Mouse (Mus musculus) splenic B cell, adult 2 months (primary cell): Measurements from ENCODE around the gene Dmap1.

Experiments
- DNase-seq: peaks from one replicate; pipeline ENCODE4 v3.0.0-alpha.2; 2011; ENCODE audit warnings: low read depth, low spot score
- H3K27me3 ChIP-seq: 2 replicates; pipeline ENCODE4 v1.6.1; 2012; ENCODE audit warnings: mild to moderate bottlenecking, low read length, moderate library complexity, mixed read lengths; ENCODE audit not compliant: control insufficient read depth, poor library complexity, insufficient read depth, severe bottlenecking
- H3K36me3 ChIP-seq: 2 replicates; pipeline ENCODE4 v1.6.1; 2012; ENCODE audit warnings: mild to moderate bottlenecking, low read length, moderate library complexity, mixed read lengths; ENCODE audit not compliant: control insufficient read depth, poor library complexity, insufficient read depth, severe bottlenecking

The Dmap1 gene

GRCm38 (mm10) chr4:117666054-117666453, 16.0 kb downstream of the Dmap1 start:
- H3K36me3 ChIP-seq, result no peaks in the 10 kb centered on the region
- DNase-seq, result no peak
- no peaks in the 10 kb centered on the region for H3K27me3 ChIP-seq

GRCm38 (mm10) chr4:117665531-117665930, 16.5 kb downstream of the Dmap1 start:
- DNase-seq, result no peak
- no peaks in the 10 kb centered on the region for H3K36me3 ChIP-seq
- no peaks in the 10 kb centered on the region for H3K27me3 ChIP-seq

- DNase-seq, result no peak
- H3K27me3 ChIP-seq, result no peaks in the 10 kb centered on the region
These were observed 17.5 kb downstream of the Dmap1 start for GRCm38 (mm10) chr4:117664411-117665137.

GRCm38 (mm10) chr4:117660001-117660400, 22.1 kb downstream of the Dmap1 start:
- no peaks in the 10 kb centered on the region for H3K36me3 ChIP-seq
- H3K27me3 ChIP-seq, result no peaks in the 10 kb centered on the region
- DNase-seq, result no peak

More at GRCm38 (mm10) chr4:117664411-117665137, 17.5 kb downstream of the Dmap1 start:
- H3K36me3 ChIP-seq, result no peaks in the 10 kb centered on the region

GRCm38 (mm10) chr4:117658582-117659444, 23.3 kb downstream of the Dmap1 start:
- no peaks in the 10 kb centered on the region for H3K27me3 ChIP-seq
- DNase-seq, result no peak
- H3K36me3 ChIP-seq, result no peaks in the 10 kb centered on the region

GRCm38 (mm10) chr4:117657646-117658045, 24.4 kb downstream of the Dmap1 start:
- DNase-seq, result no peak
- Histone ChIP-seq H3K36me3 (no peaks in the 10 kb centered on the region), H3K27me3 (no peaks in the 10 kb centered on the region)

GRCm38 (mm10) chr4:117656961-117657360, 25.1 kb downstream of the Dmap1 start:
- Histone ChIP-seq H3K27me3 (no peaks in the 10 kb centered on the region), H3K36me3 (no peaks in the 10 kb centered on the region)
- DNase-seq, result no peak

- Histone ChIP-seq H3K36me3 (no peaks in the 10 kb centered on the region), H3K27me3 (no peaks in the 10 kb centered on the region)
- DNase-seq, result no peak
These were observed 26.6 kb downstream of the Dmap1 start for GRCm38 (mm10) chr4:117655500-117655863.

GRCm38 (mm10) chr4:117654703-117655499, 27.2 kb downstream of the Dmap1 start:
- DNase-seq, result no peak
- Histone ChIP-seq H3K36me3 (no peaks in the 10 kb centered on the region), H3K27me3 (no peaks in the 10 kb centered on the region)

- no peaks in the 10 kb centered on the region for H3K27me3 ChIP-seq
- no peaks in the 10 kb centered on the region; the same call in 1 of the 2 replicates for H3K36me3 ChIP-seq
- no peak for DNase-seq
These were observed 27.9 kb downstream of the Dmap1 start for GRCm38 (mm10) chr4:117654016-117654702.

- Histone ChIP-seq H3K36me3 (no peaks in the 10 kb centered on the region; the same call in 1 of the 2 replicates), H3K27me3 (no peaks in the 10 kb centered on the region)
- peak; percentile 6 for DNase-seq
These were observed 29.3 kb downstream of the Dmap1 start for GRCm38 (mm10) chr4:117652727-117653126.

GRCm38 (mm10) chr4:117651626-117652101, 30.4 kb downstream of the Dmap1 start:
- Histone ChIP-seq H3K27me3 (no peaks in the 10 kb centered on the region), H3K36me3 (no peaks in the 10 kb centered on the region; the same call in 1 of the 2 replicates)
- DNase-seq, result no peak

- no peaks in the 10 kb centered on the region; the same call in 1 of the 2 replicates for H3K36me3 ChIP-seq
- H3K27me3 ChIP-seq, result no peaks in the 10 kb centered on the region
- no peak for DNase-seq
These were observed 34.9 kb downstream of the Dmap1 start for GRCm38 (mm10) chr4:117646926-117647755.
